Mouse (Mus musculus): ENCODE measurements around the gene Plppr2. TPM values are rescaled to one million over a fixed set of nuclear protein-coding genes. Genes with fewer than 3 reads are reported as not detected.

The Plppr2 gene
- polyA plus RNA-seq, 1 experiment from 2014 or later, result 90.6 TPM

GRCm38 (mm10) chr9:21968883-21969282 lies 32.0 kb downstream of the Plppr2 start:
- whole genome bisulfite sequencing, result 72% methylated on average over 6 of the region's 6 CpGs
- DNase-seq (ENCODE audit: low spot score) (no peak), ATAC-seq (ENCODE audit: low FRiP score) (no peak)
- H3K4me2 ChIP-seq (replicated peaks), result no peak overlapping the region
- H3K9ac ChIP-seq, result no peak overlapping the region
- H3K4me1 ChIP-seq (replicated peaks; ENCODE audit: control insufficient read depth, insufficient read depth, low read length), result no peaks in the 10 kb centered on the region
- H3K4me3 ChIP-seq (replicated peaks; ENCODE audit: low read length), result no peak overlapping the region
- no peaks in the 10 kb centered on the region for H3K27me3 ChIP-seq (ENCODE audit: control insufficient read depth, insufficient read depth, low read length)
- no peaks in the 10 kb centered on the region for H3K36me3 ChIP-seq (replicated peaks; ENCODE audit: control insufficient read depth, insufficient read depth)
- H3K27ac ChIP-seq, result no peak overlapping the region
- H3K9me3 ChIP-seq (ENCODE audit: control insufficient read depth, low read length), result no peaks in the 10 kb centered on the region

- Histone ChIP-seq H3K9ac (no peak overlapping the region), H3K4me1 (replicated peaks; ENCODE audit: control insufficient read depth, insufficient read depth, low read length) (no peaks in the 10 kb centered on the region), H3K27ac (no peak overlapping the region), H3K4me2 (replicated peaks) (no peak overlapping the region), H3K4me3 (replicated peaks; ENCODE audit: low read length) (no peak overlapping the region), H3K9me3 (ENCODE audit: control insufficient read depth, low read length) (no peaks in the 10 kb centered on the region), H3K27me3 (ENCODE audit: control insufficient read depth, insufficient read depth, low read length) (no peaks in the 10 kb centered on the region), H3K36me3 (replicated peaks; ENCODE audit: control insufficient read depth, insufficient read depth) (no peaks in the 10 kb centered on the region)
- WGBS, result 94% methylated on average over 4 of the region's 4 CpGs
- DNase-seq (ENCODE audit: low spot score) (no peak), ATAC-seq (ENCODE audit: low FRiP score) (no peak)
These were observed 32.5 kb downstream of the Plppr2 start for GRCm38 (mm10) chr9:21969304-21969703.

- H3K36me3 ChIP-seq (replicated peaks; ENCODE audit: control insufficient read depth, insufficient read depth), result no peaks in the 10 kb centered on the region
- H3K4me1 ChIP-seq (replicated peaks; ENCODE audit: control insufficient read depth, insufficient read depth, low read length), result no peaks in the 10 kb centered on the region
- WGBS, result 83% methylated on average over 10 of the region's 10 CpGs
- no peak overlapping the region for H3K9ac ChIP-seq
- H3K4me2 ChIP-seq (replicated peaks), result no peak overlapping the region
- ATAC-seq (ENCODE audit: low FRiP score), result no peak
- no peaks in the 10 kb centered on the region for H3K27me3 ChIP-seq (ENCODE audit: control insufficient read depth, insufficient read depth, low read length)
- H3K27ac ChIP-seq, result no peak overlapping the region
- no peak for DNase-seq (ENCODE audit: low spot score)
- no peak overlapping the region for H3K4me3 ChIP-seq (replicated peaks; ENCODE audit: low read length)
- H3K9me3 ChIP-seq (ENCODE audit: control insufficient read depth, low read length), result no peaks in the 10 kb centered on the region
These were observed 39.9 kb downstream of the Plppr2 start for GRCm38 (mm10) chr9:21976626-21977175.

- no peak overlapping the region for H3K4me3 ChIP-seq (replicated peaks; ENCODE audit: low read length)
- H3K4me1 ChIP-seq (replicated peaks; ENCODE audit: control insufficient read depth, insufficient read depth, low read length), result no peaks in the 10 kb centered on the region
- no peak overlapping the region for H3K27ac ChIP-seq
- no peak overlapping the region for H3K4me2 ChIP-seq (replicated peaks)
- 87% methylated on average over 5 of the region's 5 CpGs for WGBS
- ATAC-seq (ENCODE audit: low FRiP score), result no peak
- no peaks in the 10 kb centered on the region for H3K36me3 ChIP-seq (replicated peaks; ENCODE audit: control insufficient read depth, insufficient read depth)
- no peaks in the 10 kb centered on the region for H3K9me3 ChIP-seq (ENCODE audit: control insufficient read depth, low read length)
- no peaks in the 10 kb centered on the region for H3K27me3 ChIP-seq (ENCODE audit: control insufficient read depth, insufficient read depth, low read length)
- no peak for DNase-seq (ENCODE audit: low spot score)
- no peak overlapping the region for H3K9ac ChIP-seq
These were observed 40.5 kb downstream of the Plppr2 start for GRCm38 (mm10) chr9:21977331-21977730.

- H3K9me3 ChIP-seq (ENCODE audit: control insufficient read depth, low read length), result no peaks in the 10 kb centered on the region
- no peak overlapping the region for H3K27ac ChIP-seq
- H3K4me1 ChIP-seq (replicated peaks; ENCODE audit: control insufficient read depth, insufficient read depth, low read length), result no peaks in the 10 kb centered on the region
- no peaks in the 10 kb centered on the region for H3K36me3 ChIP-seq (replicated peaks; ENCODE audit: control insufficient read depth, insufficient read depth)
- WGBS, result 34% methylated on average over 2 of the region's 2 CpGs
- DNase-seq (ENCODE audit: low spot score) (no peak), ATAC-seq (ENCODE audit: low FRiP score) (no peak)
- H3K27me3 ChIP-seq (ENCODE audit: control insufficient read depth, insufficient read depth, low read length), result no peaks in the 10 kb centered on the region
- no peak overlapping the region for H3K9ac ChIP-seq
- no peak overlapping the region for H3K4me2 ChIP-seq (replicated peaks)
- no peak overlapping the region for H3K4me3 ChIP-seq (replicated peaks; ENCODE audit: low read length)
These were observed 41.1 kb downstream of the Plppr2 start for GRCm38 (mm10) chr9:21977972-21978371.

GRCm38 (mm10) chr9:21978398-21979128 lies 41.7 kb downstream of the Plppr2 start:
- WGBS, result 91% methylated on average over 4 of the region's 4 CpGs
- Histone ChIP-seq H3K9me3 (ENCODE audit: control insufficient read depth, low read length) (no peaks in the 10 kb centered on the region), H3K4me1 (replicated peaks; ENCODE audit: control insufficient read depth, insufficient read depth, low read length) (no peaks in the 10 kb centered on the region), H3K36me3 (replicated peaks; ENCODE audit: control insufficient read depth, insufficient read depth) (no peaks in the 10 kb centered on the region), H3K27me3 (ENCODE audit: control insufficient read depth, insufficient read depth, low read length) (no peaks in the 10 kb centered on the region), H3K27ac (no peak overlapping the region), H3K4me2 (replicated peaks) (no peak overlapping the region), H3K9ac (no peak overlapping the region), H3K4me3 (replicated peaks; ENCODE audit: low read length) (no peak overlapping the region)
- no peak for DNase-seq (ENCODE audit: low spot score)
- no peak for ATAC-seq (ENCODE audit: low FRiP score)

- Histone ChIP-seq H3K4me3 (replicated peaks; ENCODE audit: low read length) (no peak overlapping the region), H3K9me3 (ENCODE audit: control insufficient read depth, low read length) (no peaks in the 10 kb centered on the region), H3K4me2 (replicated peaks) (no peak overlapping the region), H3K27ac (no peak overlapping the region), H3K27me3 (ENCODE audit: control insufficient read depth, insufficient read depth, low read length) (peaks cover 28% of the 10 kb centered on the region), H3K36me3 (replicated peaks; ENCODE audit: control insufficient read depth, insufficient read depth) (no peaks in the 10 kb centered on the region), H3K9ac (no peak overlapping the region), H3K4me1 (replicated peaks; ENCODE audit: control insufficient read depth, insufficient read depth, low read length) (peaks cover 10% of the 10 kb centered on the region; the same call in 1 of the 2 replicates)
- 32% methylated on average over 3 of the region's 3 CpGs for WGBS
- ATAC-seq (ENCODE audit: low FRiP score) (no peak), DNase-seq (ENCODE audit: low spot score) (no peak)
These were observed 47.1 kb downstream of the Plppr2 start for GRCm38 (mm10) chr9:21983911-21984310.

GRCm38 (mm10) chr9:21987592-21988342 lies 50.9 kb downstream of the Plppr2 start:
- Histone ChIP-seq H3K27me3 (ENCODE audit: control insufficient read depth, insufficient read depth, low read length) (peaks cover 58% of the 10 kb centered on the region), H3K9me3 (ENCODE audit: control insufficient read depth, low read length) (no peaks in the 10 kb centered on the region), H3K27ac (no peak overlapping the region), H3K36me3 (replicated peaks; ENCODE audit: control insufficient read depth, insufficient read depth) (no peaks in the 10 kb centered on the region), H3K4me3 (replicated peaks; ENCODE audit: low read length) (peak overlapping the region; percentile 22), H3K4me1 (replicated peaks; ENCODE audit: control insufficient read depth, insufficient read depth, low read length) (peaks cover 18% of the 10 kb centered on the region; the same call in 1 of the 2 replicates), H3K4me2 (replicated peaks) (peak overlapping the region; percentile 49), H3K9ac (no peak overlapping the region)
- 8% methylated on average over 36 of the region's 36 CpGs for WGBS
- no peak for DNase-seq (ENCODE audit: low spot score)
- no peak for ATAC-seq (ENCODE audit: low FRiP score)

GRCm38 (mm10) chr9:21988421-21989101 lies 51.7 kb downstream of the Plppr2 start:
- Histone ChIP-seq H3K36me3 (replicated peaks; ENCODE audit: control insufficient read depth, insufficient read depth) (no peaks in the 10 kb centered on the region), H3K9ac (peak overlapping the region; percentile 12), H3K9me3 (ENCODE audit: control insufficient read depth, low read length) (no peaks in the 10 kb centered on the region), H3K27me3 (ENCODE audit: control insufficient read depth, insufficient read depth, low read length) (peaks cover 58% of the 10 kb centered on the region), H3K4me3 (replicated peaks; ENCODE audit: low read length) (peak overlapping the region; percentile 22), H3K4me2 (replicated peaks) (peak overlapping the region; percentile 49), H3K27ac (no peak overlapping the region), H3K4me1 (replicated peaks; ENCODE audit: control insufficient read depth, insufficient read depth, low read length) (peaks cover 18% of the 10 kb centered on the region; the same call in 1 of the 2 replicates)
- DNase-seq (ENCODE audit: low spot score), result no peak
- no peak; the same call in 1 of the 2 replicates for ATAC-seq (ENCODE audit: low FRiP score)
- 1% methylated on average over 32 of the region's 32 CpGs for WGBS
